Mouse (Mus musculus) adrenal gland, adult 18-20 months (tissue): ENCODE measurements around the gene Commd9. TPM values are rescaled to one million over a fixed set of nuclear protein-coding genes. Genes with fewer than 3 reads are reported as not detected.
A peak's percentile ranks its signal among the peaks of the same experiment; 100 is the strongest.

Experiments used
- DNase-seq, 2 experiments: peaks; one replicate each; pipeline ENCODE4 v3.0.0; 2021 to 2022; ENCODE audit warnings: low spot score in 2 of 2
- total RNA-seq, 2 experiments: library from RNA; stranded (reverse); gene quantifications; 1 replicate in 1 of 2; 2 replicates in 1 of 2; pipeline ENCODE4 v1.2.3; 2021

The Commd9 gene
- total RNA-seq, 2 experiments from 2014 or later = 36.5 to 37.1 TPM

DNA sequence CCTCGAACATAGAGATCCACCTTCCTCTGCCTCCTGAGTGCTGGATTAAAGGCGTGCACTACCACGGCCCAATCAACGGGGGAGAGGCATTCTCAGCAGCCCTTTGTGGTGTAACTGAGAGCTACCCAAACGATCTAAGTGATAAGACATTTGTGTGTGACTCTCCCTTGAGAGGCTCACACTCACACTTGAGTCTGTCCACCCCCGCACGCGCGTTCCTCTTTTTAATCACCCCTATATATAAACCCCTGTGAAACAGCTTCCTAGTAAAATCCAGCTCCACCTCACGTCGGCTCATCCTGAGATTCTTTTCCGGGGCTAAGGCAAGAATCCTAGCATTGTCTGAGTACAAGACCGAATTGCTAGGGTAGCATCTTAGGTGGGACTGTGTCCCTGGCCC, 22.7 kb downstream of the Commd9 start:
- DNase-seq = no peak

DNA sequence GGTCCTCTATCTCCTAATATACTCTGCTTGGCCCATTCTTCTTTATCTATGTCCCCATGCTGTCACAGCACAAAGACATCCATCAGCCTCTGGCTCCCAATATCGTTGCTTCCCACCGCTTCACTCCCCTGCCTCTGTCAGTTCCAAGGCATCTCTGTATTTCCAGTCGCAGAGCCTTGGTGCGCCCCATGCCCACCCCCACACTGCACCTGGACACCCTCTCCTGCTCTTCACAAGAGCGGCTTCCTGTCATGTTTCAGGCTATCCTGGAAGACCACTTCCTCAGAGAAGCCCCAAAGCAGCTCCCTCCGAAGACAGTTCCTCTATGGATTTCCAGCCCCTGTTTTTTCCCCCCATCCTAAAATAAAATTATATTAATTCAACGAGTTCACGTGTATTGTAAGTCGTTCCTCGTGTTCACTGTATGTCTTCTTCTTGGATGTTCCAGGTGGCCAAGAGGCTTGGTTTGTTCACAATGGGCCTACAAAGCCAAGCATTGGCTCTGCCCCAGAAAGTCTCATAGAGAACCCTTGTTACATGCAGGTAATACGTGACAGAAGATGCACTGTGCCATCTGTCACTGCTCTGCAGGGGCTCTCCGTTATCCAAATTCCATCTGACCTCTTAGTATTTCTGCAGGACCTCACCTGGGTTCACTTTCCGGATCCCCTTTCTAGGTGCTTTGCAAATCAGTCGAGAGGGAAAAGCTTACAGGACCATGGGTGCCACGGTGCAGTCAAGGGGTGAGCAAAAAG, 23.5 kb downstream of the Commd9 start:
- DNase-seq = no peak

DNA sequence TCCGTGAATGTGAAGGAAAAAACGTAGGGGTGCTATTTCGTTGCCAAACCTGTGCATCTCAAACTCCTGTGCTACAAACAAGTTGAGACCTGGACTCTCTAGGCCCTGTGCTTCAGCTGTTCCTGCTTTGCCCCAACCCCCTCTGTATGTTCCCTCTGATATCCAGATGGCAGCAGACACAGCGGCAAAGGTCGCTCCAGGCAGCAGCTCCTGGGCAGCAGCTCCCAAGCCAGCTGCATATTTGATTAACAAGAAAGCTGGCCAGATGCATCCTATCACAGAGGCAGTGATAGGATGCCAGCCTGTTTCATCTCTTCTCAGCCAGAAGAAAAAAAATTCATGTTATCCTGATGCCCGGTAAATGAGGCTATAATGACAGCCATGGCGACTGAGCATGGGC, 32.5 kb downstream of the Commd9 start:
- DNase-seq = no peak

DNA sequence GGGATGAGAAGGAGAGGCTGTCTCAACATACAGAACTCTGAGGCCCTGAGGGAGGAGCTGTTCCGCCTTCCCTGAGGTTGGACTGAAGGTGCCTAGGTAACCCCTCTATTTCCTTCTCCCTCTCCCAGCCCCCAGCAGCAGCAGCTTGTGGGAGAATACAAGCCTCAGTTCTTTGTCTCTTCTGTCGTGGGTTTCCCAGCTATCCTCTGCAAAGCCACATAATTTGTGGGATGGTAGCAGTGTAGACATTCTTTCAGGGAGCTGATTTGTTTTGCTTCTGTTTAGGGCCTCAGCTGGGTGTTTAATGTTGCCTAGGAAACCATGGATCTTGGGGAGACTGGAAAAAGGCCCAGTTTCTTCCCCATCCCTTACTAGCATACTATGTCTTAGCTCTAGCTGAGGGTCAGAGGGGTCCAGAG, 34.1 kb downstream of the Commd9 start:
- DNase-seq = peak in 1 of 2 experiments; percentile 0

DNA sequence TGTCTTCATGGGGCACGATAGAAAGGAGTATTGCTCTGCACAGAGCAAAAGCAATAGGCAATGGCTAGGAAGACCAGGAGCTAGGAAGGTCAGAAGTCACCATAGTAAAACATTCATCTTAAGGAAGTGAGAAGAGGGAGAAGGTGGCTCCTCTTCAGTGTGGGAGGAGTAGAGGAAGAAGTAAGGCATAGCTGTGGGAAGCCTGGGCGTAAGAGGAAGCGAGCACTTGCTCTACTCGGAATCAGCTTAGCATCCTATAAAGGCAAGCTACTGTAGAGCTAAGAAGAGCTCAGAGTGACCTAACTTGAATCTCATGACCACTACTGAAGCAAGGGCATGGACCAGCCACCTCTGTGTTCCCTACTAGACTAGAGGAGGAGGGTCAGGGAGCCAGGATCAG, 36.3 kb downstream of the Commd9 start:
- DNase-seq = no peak

DNA sequence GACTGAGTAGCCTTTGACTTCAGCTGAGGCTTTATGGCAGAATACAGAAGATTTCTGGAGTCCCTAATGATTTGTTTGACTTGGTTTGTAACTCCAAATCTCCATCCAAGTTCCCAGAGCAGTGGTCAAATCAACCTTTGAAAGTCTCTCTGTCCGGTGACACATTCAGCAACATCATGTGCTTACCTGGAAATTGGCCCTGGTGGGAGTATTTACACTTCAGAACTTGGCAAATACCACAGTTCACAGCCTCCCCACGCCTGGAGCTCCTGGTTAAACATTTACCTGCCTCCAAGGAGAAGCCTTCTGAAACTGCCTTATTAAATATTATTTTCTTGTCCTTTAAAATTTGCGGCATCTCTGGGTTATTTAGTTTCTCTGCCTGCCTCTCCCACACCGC, 37.1 kb downstream of the Commd9 start:
- DNase-seq = no peak

DNA sequence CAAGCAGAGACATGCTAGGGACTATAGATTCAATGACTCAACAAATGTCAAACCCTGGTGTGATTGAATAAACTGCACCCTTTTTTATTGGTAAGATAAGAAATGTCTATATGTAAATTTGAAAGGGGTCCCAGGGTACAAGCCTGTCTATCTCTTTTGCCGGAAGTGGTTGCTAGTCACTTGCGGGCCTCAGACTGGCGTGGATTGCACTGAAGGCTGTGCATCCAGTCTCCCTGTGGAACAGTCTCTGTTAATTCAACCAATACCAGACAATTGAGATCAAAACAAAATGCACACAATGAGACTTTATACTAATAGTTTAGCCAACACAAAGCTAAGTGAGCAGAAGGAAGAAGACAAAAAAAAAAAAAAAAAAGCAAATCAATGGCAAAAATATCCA, 39.1 kb downstream of the Commd9 start:
- DNase-seq = no peak

DNA sequence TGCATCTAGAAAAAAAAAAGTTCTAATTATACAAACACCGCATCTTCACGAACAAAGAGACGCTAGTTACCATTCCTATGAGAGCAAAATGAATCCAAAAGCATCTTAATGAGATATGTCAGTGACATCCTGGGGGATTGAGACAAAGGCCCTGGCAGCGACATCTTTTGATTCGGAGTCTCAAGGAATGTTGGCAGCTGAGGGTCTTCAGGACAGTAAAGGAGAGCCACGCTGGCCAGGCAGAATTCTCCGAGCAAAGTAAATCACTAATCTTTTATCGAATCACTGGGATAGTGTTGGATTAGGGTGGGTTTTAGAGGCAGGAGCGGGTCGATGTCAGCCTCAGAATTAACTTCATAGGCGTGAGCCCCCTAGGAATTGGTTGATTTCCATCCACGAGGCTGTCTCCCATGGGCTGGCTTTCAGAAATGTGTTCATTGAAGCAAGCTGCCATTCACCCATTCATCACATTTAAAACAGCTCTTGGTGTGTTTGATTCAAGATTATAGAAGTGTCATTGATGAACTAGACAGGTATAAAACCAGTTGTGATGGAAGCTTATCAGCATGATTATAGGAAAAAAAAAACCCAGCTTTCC, 39.6 kb downstream of the Commd9 start:
- DNase-seq = no peak

DNA sequence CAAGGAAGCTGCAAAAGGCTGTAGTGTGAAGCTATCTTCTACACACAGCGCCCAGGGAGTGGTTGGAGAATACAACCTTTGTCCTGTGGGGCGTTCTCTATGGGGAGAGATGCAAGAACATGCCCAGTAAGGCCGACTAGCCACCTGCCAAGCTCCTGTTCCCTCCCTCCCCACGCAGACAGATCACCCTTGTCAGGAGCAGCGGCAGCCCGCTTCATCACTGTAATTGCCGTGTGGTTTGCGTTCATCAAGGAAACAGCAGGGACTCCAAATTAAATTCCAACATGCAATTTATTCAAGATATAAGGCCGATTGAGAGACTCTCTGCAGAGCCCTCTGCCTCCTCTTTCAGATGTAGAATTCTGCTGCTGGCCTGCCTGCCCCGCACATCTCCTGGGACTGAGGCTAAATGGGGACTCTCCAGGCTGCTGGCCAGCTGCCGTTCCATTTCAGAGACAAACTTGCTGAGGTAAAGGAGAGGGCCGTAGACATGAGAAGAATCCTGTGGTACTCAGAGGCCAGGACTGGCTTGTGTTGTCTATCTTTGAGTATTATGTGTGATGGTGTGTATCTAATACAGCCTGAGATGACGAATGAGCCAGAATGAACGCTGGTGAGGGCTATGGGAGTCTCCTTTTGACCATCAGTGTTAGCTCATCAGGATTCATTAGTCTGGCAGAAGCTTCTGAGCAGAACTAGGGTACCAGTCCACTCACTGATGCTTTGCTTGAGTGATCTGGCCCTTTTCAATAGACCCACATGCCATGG, 46.3 kb downstream of the Commd9 start:
- no peak for DNase-seq

DNA sequence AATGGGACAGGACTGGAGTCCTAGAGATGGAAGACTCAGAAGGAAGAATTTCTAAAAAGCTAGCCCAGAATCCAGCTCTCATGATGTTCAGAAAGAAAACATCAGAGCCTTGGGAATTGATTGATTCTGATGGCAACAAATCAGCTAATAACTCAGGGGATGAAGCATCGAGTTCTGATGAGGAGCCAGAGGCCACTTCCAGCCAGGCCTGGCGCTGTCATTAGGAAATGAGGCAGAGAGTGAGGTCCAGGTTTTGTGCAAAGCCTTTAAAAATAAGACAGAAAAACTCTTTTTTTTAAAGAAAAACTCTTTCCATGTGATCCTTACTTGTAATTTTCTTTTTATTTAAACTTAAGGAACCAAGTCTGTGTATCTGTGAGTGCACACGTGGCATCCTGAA, 47.3 kb downstream of the Commd9 start:
- DNase-seq = no peak

DNA sequence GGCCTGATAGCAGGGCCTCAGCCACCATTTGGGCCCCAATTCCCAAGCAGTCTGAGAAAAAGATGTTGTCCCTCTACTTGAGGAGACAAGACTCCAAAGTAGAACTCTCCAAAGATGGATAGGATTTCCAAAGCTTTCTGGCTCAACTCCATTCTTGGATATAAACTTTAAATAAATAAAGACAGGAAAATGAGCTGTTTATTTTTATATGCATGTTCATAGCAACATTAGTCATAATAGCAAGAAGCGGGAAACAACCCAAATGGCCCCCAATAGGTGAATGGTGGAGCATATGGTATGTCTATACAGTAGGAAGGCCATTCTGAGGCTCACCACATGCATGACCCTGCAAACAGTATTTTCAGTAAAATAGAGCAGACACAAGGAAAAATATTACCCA, 49.0 kb downstream of the Commd9 start:
- DNase-seq = no peak

DNA sequence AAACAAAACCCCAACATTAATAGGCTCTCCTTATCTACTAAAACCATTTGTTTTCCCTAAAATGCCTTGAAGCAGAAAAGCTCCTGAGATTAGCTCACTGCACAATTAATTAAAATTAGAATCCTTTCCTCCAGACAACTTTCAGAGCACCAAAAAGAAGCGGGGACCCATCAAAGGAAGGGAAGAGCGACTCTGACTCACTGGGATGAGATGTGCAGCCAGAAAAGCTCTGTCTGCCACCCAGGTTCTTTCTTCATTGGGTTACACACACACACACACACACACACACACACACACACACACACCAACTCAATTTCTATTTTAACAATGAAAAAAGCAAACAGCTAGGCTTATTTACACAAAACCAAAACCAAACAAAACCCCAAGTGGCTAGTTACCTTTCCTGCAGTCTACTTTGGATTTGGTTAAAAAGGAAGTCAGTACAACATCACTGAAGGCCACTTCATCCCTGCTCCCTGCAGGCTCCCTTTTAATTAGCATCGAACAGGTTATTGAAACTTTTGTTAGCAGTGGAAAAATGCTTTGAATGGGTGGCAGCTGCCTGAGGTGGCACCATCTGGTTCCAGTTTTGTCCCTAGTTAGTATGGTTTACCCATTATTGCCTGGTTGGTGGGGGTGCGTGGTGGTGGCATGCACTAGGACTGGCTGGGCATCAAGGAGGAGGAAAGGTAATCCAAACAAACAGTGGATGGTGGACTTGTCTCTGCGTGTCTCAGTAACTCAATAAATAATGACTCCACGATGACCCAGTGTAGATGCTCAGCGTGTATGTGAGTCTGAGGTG, 64.9 kb downstream of the Commd9 start:
- no peak for DNase-seq

Other genes starting within 250 kb of the Commd9 start
- gene Rag1, start 236.7 kb upstream of the Commd9 start, total RNA-seq = not detected
- gene B230118H07Rik, start 236.7 kb upstream of the Commd9 start, total RNA-seq = 10 to 100 TPM; 24.7 to 28.4 TPM
- gene Traf6, start 207.8 kb upstream of the Commd9 start, total RNA-seq = 10 to 100 TPM; 21.0 to 22.9 TPM
- gene Prr5l, start 3.2 kb upstream of the Commd9 start, total RNA-seq = 1 to 10 TPM; 3.9 to 5.6 TPM